Mouse (Mus musculus): Measurements from ENCODE around the gene Smoc2.

The Smoc2 gene

DNA sequence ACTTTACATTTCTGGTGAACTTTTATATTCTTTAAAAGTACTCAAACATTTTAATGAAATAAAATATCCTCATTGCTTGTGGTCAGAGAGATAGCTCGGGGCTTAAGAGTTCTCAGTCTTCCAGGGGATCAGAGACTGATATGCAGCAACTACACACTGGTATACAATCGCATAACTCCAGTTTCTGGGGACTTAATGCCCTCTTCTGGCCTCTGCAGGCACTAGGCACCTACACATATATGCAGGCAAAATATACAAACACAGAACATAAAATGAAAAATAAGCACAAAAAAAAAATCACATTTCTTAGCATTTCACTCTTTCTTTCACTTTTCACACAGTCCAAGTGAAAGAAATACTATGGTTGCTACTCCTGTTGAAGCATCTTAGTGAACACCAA, 133.2 kb downstream of the Smoc2 start:
- DNase-seq (ENCODE audit: low read depth, low spot score) = no peak

DNA sequence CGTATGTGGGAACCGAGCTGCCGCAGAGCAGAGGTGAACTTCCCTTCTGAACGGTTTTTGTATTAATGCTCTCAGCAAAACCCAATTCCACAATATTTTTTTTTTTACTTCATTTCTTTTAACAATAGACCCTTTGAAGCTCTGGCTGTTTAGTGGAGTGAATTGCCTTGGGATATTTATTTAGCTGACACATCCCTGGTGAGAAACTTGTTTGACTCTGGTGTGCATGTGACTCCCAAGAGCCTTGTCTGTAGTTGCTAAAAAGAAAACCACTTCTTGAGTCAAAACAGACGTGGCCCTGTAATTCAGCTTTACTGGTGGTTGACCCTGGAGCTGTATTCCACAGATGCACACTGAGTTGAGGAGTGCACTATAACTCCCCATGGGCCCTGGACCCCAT, 135.2 kb downstream of the Smoc2 start:
- DNase-seq (ENCODE audit: low read depth, low spot score) = no peak

DNA sequence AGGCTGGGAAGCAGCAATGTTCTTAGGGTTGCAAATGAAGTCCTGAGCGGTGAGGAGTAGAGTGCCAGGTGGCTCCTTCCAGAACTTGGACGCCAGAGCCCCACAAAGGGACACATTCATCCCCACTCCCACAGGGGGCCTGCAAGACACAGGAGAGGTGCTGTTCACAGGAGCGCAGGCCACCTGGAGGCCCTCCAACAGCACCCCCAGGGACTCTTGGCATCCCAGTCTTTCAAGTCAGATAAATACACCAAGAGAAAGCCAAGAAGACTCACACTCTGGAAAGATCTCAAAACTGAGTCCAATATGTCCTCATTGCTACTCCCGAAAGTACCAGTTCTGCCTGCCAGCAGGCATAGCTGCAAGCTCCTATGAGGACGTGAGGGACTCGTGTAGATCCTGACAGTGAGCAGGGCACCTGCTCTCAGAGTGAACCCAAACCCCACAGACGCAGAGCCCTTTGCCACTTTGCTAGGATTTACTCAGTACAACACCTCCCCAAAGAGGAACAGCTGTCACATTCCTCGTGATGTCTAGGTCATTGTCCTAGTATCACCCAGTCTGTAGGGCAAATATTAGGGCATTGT, 141.2 kb downstream of the Smoc2 start:
- DNase-seq (ENCODE audit: low read depth, low spot score) = no peak

DNA sequence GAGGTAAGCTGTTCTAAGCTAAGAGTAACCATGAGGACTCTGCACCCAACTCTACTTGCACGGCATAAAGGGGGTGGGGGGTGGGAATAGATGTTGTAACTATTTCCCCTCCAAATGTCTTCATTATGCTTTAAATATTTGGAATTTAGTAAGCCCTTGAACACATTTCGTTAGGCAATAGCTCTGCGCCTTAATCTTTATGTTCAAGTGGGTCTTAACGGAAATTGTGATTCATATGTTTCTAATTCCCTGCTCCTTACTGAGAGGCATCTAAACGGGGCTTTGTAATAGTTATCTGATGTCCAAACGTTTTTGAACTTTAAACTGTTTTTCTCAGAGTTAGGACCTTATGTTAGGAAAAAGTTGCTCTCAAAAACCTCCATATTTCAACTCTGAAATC, 147.2 kb downstream of the Smoc2 start:
- DNase-seq (ENCODE audit: low read depth, low spot score) = no peak

DNA sequence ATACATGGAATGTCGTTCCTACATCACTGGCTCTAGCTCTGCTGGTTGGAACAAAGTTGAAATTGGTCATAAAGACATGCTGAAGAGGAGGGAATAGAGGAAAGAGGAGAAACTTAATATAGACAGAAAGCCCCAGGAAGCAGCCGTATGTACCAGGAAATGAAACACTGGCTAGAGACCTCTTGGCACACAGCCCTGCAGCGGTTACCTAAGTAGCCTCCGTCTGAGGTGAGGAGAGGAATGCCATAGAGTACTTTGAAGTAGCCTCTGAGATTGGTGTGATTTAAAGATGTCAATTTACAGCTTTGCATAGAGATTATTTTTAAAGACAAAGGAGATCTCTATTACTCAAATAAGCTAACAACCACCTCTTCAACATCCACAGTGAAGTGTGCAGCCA, 155.4 kb downstream of the Smoc2 start:
- no peak for DNase-seq (ENCODE audit: low read depth, low spot score)

DNA sequence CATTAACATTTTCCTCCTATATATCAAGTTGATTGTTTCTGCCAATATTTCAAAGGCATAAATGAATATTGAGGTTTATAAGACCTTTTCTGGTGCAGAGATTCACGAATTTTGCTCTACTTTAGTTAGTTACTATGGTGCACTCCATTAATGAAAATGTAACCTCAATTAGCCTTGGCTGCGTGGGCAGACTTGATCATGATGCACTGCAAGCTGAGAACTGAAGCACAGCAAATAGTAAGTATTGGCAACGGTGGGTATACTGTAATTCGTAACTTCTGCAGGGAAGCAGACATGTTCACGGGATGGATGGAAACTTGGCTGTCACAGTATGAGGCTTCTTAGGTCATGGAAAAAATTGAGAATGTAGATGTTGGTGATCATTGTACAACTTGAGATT, 166.3 kb downstream of the Smoc2 start:
- no peak for DNase-seq (ENCODE audit: low read depth, low spot score)

DNA sequence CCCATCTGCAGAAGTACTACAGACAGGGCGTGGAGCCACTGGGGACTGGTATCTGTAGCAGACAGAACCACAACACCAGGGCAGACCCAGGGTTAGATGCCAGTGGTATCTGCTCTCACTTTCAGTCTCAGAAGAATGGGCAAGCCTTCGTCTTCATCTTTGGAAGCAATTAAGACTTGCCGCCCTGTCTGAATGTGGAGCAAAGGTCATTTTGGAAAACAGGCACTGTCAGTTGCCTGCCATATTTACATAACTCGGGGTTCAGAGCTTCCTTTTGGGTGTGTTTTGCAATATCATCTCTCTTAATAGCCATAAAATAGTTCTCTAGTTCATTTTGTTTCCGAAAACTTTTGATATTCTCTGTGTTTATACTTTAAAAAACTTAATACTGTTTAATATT, 168.0 kb downstream of the Smoc2 start:
- DNase-seq (ENCODE audit: low read depth, low spot score) = no peak
